In genomic region chr17:24630072-24630471, GRCm38 (mm10) we compare ENCODE assay signal across 28 mouse cellular contexts. TPM values are rescaled to one million over a fixed set of nuclear protein-coding genes. Genes with fewer than 3 reads are reported as not detected.
DNase-seq lines count a peak whose midpoint lies in the region; ATAC-seq and TF ChIP-seq lines count a peak whose summit lies in the region.
"Had no signal": no experiment of that assay in that cellular context is flagged by ENCODE, and none has a peak within 500 bp of the region (broad histone marks: within the 10 kb centered on the region; RNA-seq: fewer than 3 reads in every experiment).

No protein-coding gene starts in this region.

- peaks cover 51% of the 10 kb centered on the region for H3K36me3 ChIP-seq in intestine, postnatal 0 days (ENCODE audit: control insufficient read depth, insufficient read depth)
- peaks cover 4% of the 10 kb centered on the region; the same call in 1 of the 2 replicates for H3K36me3 ChIP-seq in intestine, embryonic 16.5 days (ENCODE audit: control insufficient read depth, insufficient read depth, low read length)
- peaks cover 65% of the 10 kb centered on the region for H3K36me3 ChIP-seq in forebrain, embryonic 10.5 days (replicated peaks)

- no peaks in the 10 kb centered on the region for H3K4me1 ChIP-seq in intestine, postnatal 0 days (replicated peaks; ENCODE audit: control insufficient read depth, insufficient read depth, low read length)
- peaks cover 15% of the 10 kb centered on the region; the same call in 1 of the 2 replicates for H3K4me1 ChIP-seq in intestine, embryonic 16.5 days (ENCODE audit: control insufficient read depth, insufficient read depth, low read length)
- H3K4me1 ChIP-seq in forebrain, embryonic 10.5 days: peaks cover 19% of the 10 kb centered on the region

- TF ChIP-seq CTCF in intestine, postnatal 0 days (IDR thresholded peaks at IDR 0.05; ENCODE audit: low read depth): 0 out of 2 replicates have a peak, but pooled peaks have one; percentile 9

- DNase-seq in right cerebral cortex, postnatal 25 days: peak; percentile 47
- DNase-seq in right cerebral cortex, postnatal 14 days: no peak
- DNase-seq in layer of hippocampus, adult 9-11 months: peak; percentile 90
- peak; percentile 55 for DNase-seq in telencephalon, adult 2 months (ENCODE audit: low read depth, low spot score)
- DNase-seq in forebrain, embryonic 10.5 days (ENCODE audit: extremely low spot score, low spot score): no peak
- DNase-seq in cerebellum, postnatal 36 days: no peak
- DNase-seq: adrenal gland, postnatal 36 days; cerebellum, adult 11 months; cerebellum, adult 9-11 months; gastrocnemius, postnatal 25 days; heart, adult 18-20 months; heart, postnatal 14 days; kidney, adult 9 months; kidney, postnatal 14 days; liver, embryonic 13.5 days; lung, adult 2 months; thymus, adult 2 months; thymus, postnatal 4 days had no signal

- 86% methylated on average over 14 of the region's 14 CpGs for WGBS in intestine, postnatal 0 days
- WGBS in intestine, embryonic 16.5 days: 87% methylated on average over 14 of the region's 14 CpGs
- WGBS in forebrain, embryonic 10.5 days: 89% methylated on average over 14 of the region's 14 CpGs

- no peak overlapping the region for H3K27ac ChIP-seq in intestine, postnatal 0 days (ENCODE audit: low read depth, low read length)
- no peak overlapping the region for H3K27ac ChIP-seq in intestine, embryonic 16.5 days (ENCODE audit: low read length)
- no peak overlapping the region for H3K27ac ChIP-seq in forebrain, embryonic 10.5 days
- H3K27ac ChIP-seq: forebrain, embryonic 12.5 days; hindbrain, embryonic 12.5 days; limb, embryonic 13.5 days; liver, embryonic 13.5 days; midbrain, embryonic 12.5 days; neural tube, embryonic 15.5 days; stomach, embryonic 15.5 days had no signal

- H3K27me3 ChIP-seq in intestine, postnatal 0 days (replicated peaks; ENCODE audit: control insufficient read depth, insufficient read depth, low read length): no peaks in the 10 kb centered on the region
- no peaks in the 10 kb centered on the region for H3K27me3 ChIP-seq in intestine, embryonic 16.5 days (replicated peaks; ENCODE audit: control insufficient read depth, insufficient read depth, low read length)
- H3K27me3 ChIP-seq in forebrain, embryonic 10.5 days (ENCODE audit: poor library complexity, severe bottlenecking): no peaks in the 10 kb centered on the region
- H3K27me3 ChIP-seq: forebrain, embryonic 12.5 days; hindbrain, embryonic 12.5 days; limb, embryonic 13.5 days; liver, embryonic 13.5 days; midbrain, embryonic 12.5 days; neural tube, embryonic 15.5 days; stomach, embryonic 15.5 days had no signal

- no peak overlapping the region for H3K4me2 ChIP-seq in intestine, postnatal 0 days (replicated peaks; ENCODE audit: low read depth)
- H3K4me2 ChIP-seq in intestine, embryonic 16.5 days (ENCODE audit: low read depth, low read length): no peak overlapping the region
- H3K4me2 ChIP-seq: forebrain, embryonic 12.5 days; heart, embryonic 12.5 days; hindbrain, embryonic 12.5 days; limb, embryonic 13.5 days; liver, embryonic 13.5 days; midbrain, embryonic 12.5 days; neural tube, embryonic 15.5 days; stomach, embryonic 15.5 days had no signal

- no peak overlapping the region for H3K4me3 ChIP-seq in intestine, postnatal 0 days (ENCODE audit: low read depth, low read length)
- H3K4me3 ChIP-seq in intestine, embryonic 16.5 days (ENCODE audit: low read length): no peak overlapping the region
- H3K4me3 ChIP-seq in forebrain, embryonic 10.5 days: no peak overlapping the region
- H3K4me3 ChIP-seq: forebrain, embryonic 12.5 days; heart, embryonic 12.5 days; hindbrain, embryonic 12.5 days; limb, embryonic 13.5 days; liver, embryonic 13.5 days; midbrain, embryonic 12.5 days; neural tube, embryonic 15.5 days; stomach, embryonic 15.5 days had no signal

- H3K9ac ChIP-seq in intestine, postnatal 0 days (ENCODE audit: low read depth, low read length): no peak overlapping the region
- H3K9ac ChIP-seq in intestine, embryonic 16.5 days (ENCODE audit: low read depth, low read length): no peak overlapping the region
- H3K9ac ChIP-seq: forebrain, embryonic 12.5 days; heart, embryonic 12.5 days; hindbrain, embryonic 12.5 days; limb, embryonic 13.5 days; liver, embryonic 13.5 days; midbrain, embryonic 12.5 days; neural tube, embryonic 15.5 days; stomach, embryonic 15.5 days had no signal

- no peaks in the 10 kb centered on the region for H3K9me3 ChIP-seq in intestine, postnatal 0 days (ENCODE audit: control insufficient read depth)
- H3K9me3 ChIP-seq in intestine, embryonic 16.5 days (ENCODE audit: control insufficient read depth, low read length): no peaks in the 10 kb centered on the region
- no peaks in the 10 kb centered on the region for H3K9me3 ChIP-seq in forebrain, embryonic 10.5 days
- H3K9me3 ChIP-seq: forebrain, embryonic 12.5 days; heart, embryonic 12.5 days; hindbrain, embryonic 12.5 days; limb, embryonic 13.5 days; liver, embryonic 13.5 days; midbrain, embryonic 12.5 days; neural tube, embryonic 15.5 days; stomach, embryonic 15.5 days had no signal

- ATAC-seq in intestine, postnatal 0 days: no peak
- no peak for ATAC-seq in intestine, embryonic 16.5 days
- ATAC-seq: CD4-positive, CD25-positive, alpha-beta regulatory T cell, adult 4 months had no signal

RNA-seq across cellular contexts. Expression of gene Tsc2, which starts 2.4 kb away (rescaled TPM):
- 24.7 and 25.8 TPM in 2 replicates for polyA plus RNA-seq in intestine, postnatal 0 days (2015; fragmentation: Nextera tagmentation; extraction: Ambion mirVana)
- polyA plus RNA-seq in intestine, embryonic 16.5 days (2015; fragmentation: Nextera tagmentation; extraction: Ambion mirVana): 38.5 and 41.8 TPM in 2 replicates
- polyA plus RNA-seq in forebrain, embryonic 10.5 days (2016; fragmentation: Nextera tagmentation; extraction: Ambion mirVana): 75.3 and 75.4 TPM in 2 replicates

RNA-seq across cellular contexts. Expression of gene Nthl1, which starts 2.4 kb away (rescaled TPM):
- polyA plus RNA-seq in intestine, postnatal 0 days (2015; fragmentation: Nextera tagmentation; extraction: Ambion mirVana): 5.0 and 5.5 TPM in 2 replicates
- polyA plus RNA-seq in intestine, embryonic 16.5 days (2015; fragmentation: Nextera tagmentation; extraction: Ambion mirVana): 17.2 and 18.1 TPM in 2 replicates
- polyA plus RNA-seq in forebrain, embryonic 10.5 days (2016; fragmentation: Nextera tagmentation; extraction: Ambion mirVana): 26.9 and 29.5 TPM in 2 replicates

RNA-seq across cellular contexts. Expression of gene Slc9a3r2, which starts 20.1 kb away (rescaled TPM):
- polyA plus RNA-seq in intestine, postnatal 0 days (2015; fragmentation: Nextera tagmentation; extraction: Ambion mirVana): 26.5 and 30.1 TPM in 2 replicates
- polyA plus RNA-seq in intestine, embryonic 16.5 days (2015; fragmentation: Nextera tagmentation; extraction: Ambion mirVana): 37.5 and 38.6 TPM in 2 replicates
- polyA plus RNA-seq in forebrain, embryonic 10.5 days (2016; fragmentation: Nextera tagmentation; extraction: Ambion mirVana): 25.9 and 27.1 TPM in 2 replicates
- polyA plus RNA-seq: CD4-positive, CD25-positive, alpha-beta regulatory T cell, adult 4 months had no signal

RNA-seq across cellular contexts. Expression of gene Npw, which starts 28.2 kb away (rescaled TPM):
- polyA plus RNA-seq in intestine, postnatal 0 days (2015; fragmentation: Nextera tagmentation; extraction: Ambion mirVana): 0.20 TPM in 1 of 2 replicates, not detected in the other
- 0.29 TPM in 1 of 2 replicates, not detected in the other for polyA plus RNA-seq in intestine, embryonic 16.5 days (2015; fragmentation: Nextera tagmentation; extraction: Ambion mirVana)
- polyA plus RNA-seq in forebrain, embryonic 10.5 days (2016; fragmentation: Nextera tagmentation; extraction: Ambion mirVana): not detected in 2 replicates
- polyA plus RNA-seq: CD4-positive, CD25-positive, alpha-beta regulatory T cell, adult 4 months; forebrain, embryonic 12.5 days; heart, embryonic 12.5 days; hindbrain, embryonic 12.5 days; midbrain, embryonic 12.5 days had no signal

RNA-seq across cellular contexts. Expression of gene Zfp598, which starts 39.4 kb away (rescaled TPM):
- polyA plus RNA-seq in intestine, postnatal 0 days (2015; fragmentation: Nextera tagmentation; extraction: Ambion mirVana): 13.4 and 13.5 TPM in 2 replicates
- 11.0 and 15.4 TPM in 2 replicates for polyA plus RNA-seq in intestine, embryonic 16.5 days (2015; fragmentation: Nextera tagmentation; extraction: Ambion mirVana)
- polyA plus RNA-seq in forebrain, embryonic 10.5 days (2016; fragmentation: Nextera tagmentation; extraction: Ambion mirVana): 27.5 and 30.6 TPM in 2 replicates

Comparison
In these comparisons a context has a peak if more than half of its experiments do, and no peak if none do; other contexts are left out.
1. DNase-seq: peak in right cerebral cortex, postnatal 25 days (single experiment), layer of hippocampus, adult 9-11 months (single experiment) and telencephalon, adult 2 months (single experiment); none in right cerebral cortex, postnatal 14 days (single experiment), forebrain, embryonic 10.5 days (single experiment) and cerebellum, postnatal 36 days (0 of 2).